Mouse (Mus musculus) kidney, adult 2 months (tissue): ENCODE results near the gene Rnaset2b.
"Not testable (repeated sequence)": the region's sequence is repeated elsewhere in the genome, so short reads cannot be mapped to it uniquely, and the experiment has no call there.

Experiments
- CTCF ChIP-seq: fragments of 200-500 bp; conservative IDR thresholded peaks from 2 replicates; pipeline ENCODE4 v1.5.1; 2011; ENCODE audit warnings: low read depth, mild to moderate bottlenecking, control low read depth, low read length, moderate library complexity, mixed read lengths; ENCODE audit not compliant: insufficient read depth, insufficient read length
- POLR2A ChIP-seq: fragments of 200-500 bp; IDR thresholded peaks from one replicate; pipeline ENCODE4 v1.6.1; 2011; ENCODE audit warnings: low read depth, low read length, control low read depth

GRCm38 (mm10) chr17:6995504-6995903 lies 25.1 kb downstream of the Rnaset2b start:
- not testable (repeated sequence) for TF ChIP-seq CTCF, POLR2A
